Mouse (Mus musculus): ENCODE data around the gene Npas1. TPM values are rescaled to one million over a fixed set of nuclear protein-coding genes. Genes with fewer than 3 reads are reported as not detected.

The Npas1 gene
- total and polyA plus RNA-seq, 2 experiments from 2014 or later: 9.4 to 9.5 TPM

GRCm38 (mm10) chr7:16451656-16452055, 25.9 kb downstream of the Npas1 start:
- 85% methylated on average over 6 of the region's 6 CpGs for WGBS
- no peak for DNase-seq (ENCODE audit: low spot score)
- no peaks in the 10 kb centered on the region for H3K9me3 ChIP-seq (ENCODE audit: low read length)
- H3K27me3 ChIP-seq (ENCODE audit: insufficient read depth, low read length): no peaks in the 10 kb centered on the region
- TF ChIP-seq CTCF (IDR thresholded peaks at IDR 0.05): no peak
- no peak overlapping the region for H3K4me3 ChIP-seq (ENCODE audit: low read depth, low read length)
- peaks cover 5% of the 10 kb centered on the region; the same call in 1 of the 2 replicates for H3K4me1 ChIP-seq (ENCODE audit: insufficient read depth, low read length)
- H3K27ac ChIP-seq (ENCODE audit: low read depth, low read length): no peak overlapping the region
- H3K36me3 ChIP-seq (ENCODE audit: insufficient read depth, low read length): peaks cover 3% of the 10 kb centered on the region; the same call in 1 of the 2 replicates
- H3K9ac ChIP-seq (replicated peaks; ENCODE audit: low read length, poor library complexity, severe bottlenecking): no peak overlapping the region
- ATAC-seq (ENCODE audit: low FRiP score): no peak
- no peak overlapping the region for H3K4me2 ChIP-seq (ENCODE audit: low read depth, low read length, poor library complexity, severe bottlenecking)

GRCm38 (mm10) chr7:16441241-16441640, 36.3 kb downstream of the Npas1 start:
- TF ChIP-seq CTCF (IDR thresholded peaks at IDR 0.05): peak; percentile 27
- Histone ChIP-seq H3K27ac (ENCODE audit: low read depth, low read length) (no peak overlapping the region), H3K27me3 (ENCODE audit: insufficient read depth, low read length) (no peaks in the 10 kb centered on the region), H3K4me3 (ENCODE audit: low read depth, low read length) (no peak overlapping the region), H3K9me3 (ENCODE audit: low read length) (no peaks in the 10 kb centered on the region), H3K4me2 (ENCODE audit: low read depth, low read length, poor library complexity, severe bottlenecking) (no peak overlapping the region), H3K36me3 (ENCODE audit: insufficient read depth, low read length) (peaks cover 7% of the 10 kb centered on the region), H3K4me1 (ENCODE audit: insufficient read depth, low read length) (no peaks in the 10 kb centered on the region), H3K9ac (replicated peaks; ENCODE audit: low read length, poor library complexity, severe bottlenecking) (no peak overlapping the region)
- DNase-seq (ENCODE audit: low spot score) (no peak), ATAC-seq (ENCODE audit: low FRiP score) (no peak)

DNA sequence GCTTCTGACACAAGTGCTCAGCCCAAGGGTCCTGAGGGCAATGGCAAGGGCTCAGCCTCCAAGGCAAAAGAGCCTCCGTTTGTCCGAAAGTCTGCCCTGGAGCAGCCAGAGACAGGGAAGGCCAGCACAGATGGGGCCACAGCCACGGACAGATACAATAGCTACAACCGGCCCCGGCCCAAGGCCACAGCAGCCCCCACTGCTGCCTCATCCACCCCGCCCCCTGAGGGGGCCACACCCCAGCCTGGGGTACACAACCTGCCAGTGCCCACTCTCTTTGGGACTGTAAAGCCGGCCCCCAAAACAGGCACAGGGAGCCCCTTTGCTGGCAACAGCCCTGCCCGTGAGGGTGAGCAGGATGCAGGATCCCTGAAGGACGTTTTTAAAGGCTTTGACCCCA, 42.4 kb downstream of the Npas1 start:
- Histone ChIP-seq H3K36me3 (ENCODE audit: insufficient read depth, low read length) (peaks cover 67% of the 10 kb centered on the region), H3K27me3 (ENCODE audit: insufficient read depth, low read length) (no peaks in the 10 kb centered on the region), H3K27ac (ENCODE audit: low read depth, low read length) (no peak overlapping the region), H3K9ac (replicated peaks; ENCODE audit: low read length, poor library complexity, severe bottlenecking) (no peak overlapping the region), H3K4me2 (ENCODE audit: low read depth, low read length, poor library complexity, severe bottlenecking) (no peak overlapping the region), H3K4me3 (ENCODE audit: low read depth, low read length) (no peak overlapping the region), H3K4me1 (ENCODE audit: insufficient read depth, low read length) (no peaks in the 10 kb centered on the region), H3K9me3 (ENCODE audit: low read length) (no peaks in the 10 kb centered on the region)
- no peak for TF ChIP-seq CTCF (IDR thresholded peaks at IDR 0.05)
- ATAC-seq (ENCODE audit: low FRiP score): no peak; the same call in 1 of the 2 replicates
- no peak for DNase-seq (ENCODE audit: low spot score)
- 91% methylated on average over 9 of the region's 9 CpGs for WGBS

DNA sequence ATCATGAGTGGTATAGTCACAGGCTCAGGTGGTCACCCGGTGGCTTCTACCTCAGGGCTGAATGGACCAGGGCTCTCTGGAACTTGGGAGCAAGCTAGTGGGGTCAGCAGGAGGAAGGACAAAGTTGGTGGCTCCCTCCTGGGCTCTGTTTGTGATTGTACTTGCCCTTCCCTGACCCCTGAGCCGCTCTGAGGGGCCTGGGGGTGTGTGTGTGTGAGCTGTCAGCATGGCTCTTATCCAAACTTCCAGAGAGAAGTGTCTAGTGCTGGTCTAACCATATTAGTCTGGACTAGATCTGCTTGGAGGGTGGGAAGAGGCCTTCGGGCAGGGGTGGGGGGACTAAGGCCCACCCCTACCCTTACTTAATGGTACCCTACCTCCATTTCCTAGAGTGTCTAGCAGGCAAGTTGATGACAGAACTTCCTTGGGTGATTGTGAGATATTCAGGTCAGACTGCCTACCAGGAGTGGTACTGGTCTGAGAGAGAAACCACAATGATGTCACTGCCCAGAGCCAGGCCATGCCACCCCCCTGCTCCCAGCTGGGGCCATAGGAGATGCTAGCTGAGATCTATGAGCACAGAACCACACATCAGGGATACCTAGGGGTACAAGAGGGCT, 44.1 kb downstream of the Npas1 start:
- Histone ChIP-seq H3K27ac (ENCODE audit: low read depth, low read length) (no peak overlapping the region), H3K9ac (replicated peaks; ENCODE audit: low read length, poor library complexity, severe bottlenecking) (no peak overlapping the region), H3K36me3 (ENCODE audit: insufficient read depth, low read length) (peaks cover 83% of the 10 kb centered on the region), H3K9me3 (ENCODE audit: low read length) (no peaks in the 10 kb centered on the region), H3K4me2 (ENCODE audit: low read depth, low read length, poor library complexity, severe bottlenecking) (no peak overlapping the region), H3K4me3 (ENCODE audit: low read depth, low read length) (no peak overlapping the region), H3K4me1 (ENCODE audit: insufficient read depth, low read length) (no peaks in the 10 kb centered on the region), H3K27me3 (ENCODE audit: insufficient read depth, low read length) (no peaks in the 10 kb centered on the region)
- no peak for TF ChIP-seq CTCF (IDR thresholded peaks at IDR 0.05)
- DNase-seq (ENCODE audit: low spot score) (no peak), ATAC-seq (ENCODE audit: low FRiP score) (no peak)
- WGBS: 86% methylated on average over 3 of the region's 3 CpGs

DNA sequence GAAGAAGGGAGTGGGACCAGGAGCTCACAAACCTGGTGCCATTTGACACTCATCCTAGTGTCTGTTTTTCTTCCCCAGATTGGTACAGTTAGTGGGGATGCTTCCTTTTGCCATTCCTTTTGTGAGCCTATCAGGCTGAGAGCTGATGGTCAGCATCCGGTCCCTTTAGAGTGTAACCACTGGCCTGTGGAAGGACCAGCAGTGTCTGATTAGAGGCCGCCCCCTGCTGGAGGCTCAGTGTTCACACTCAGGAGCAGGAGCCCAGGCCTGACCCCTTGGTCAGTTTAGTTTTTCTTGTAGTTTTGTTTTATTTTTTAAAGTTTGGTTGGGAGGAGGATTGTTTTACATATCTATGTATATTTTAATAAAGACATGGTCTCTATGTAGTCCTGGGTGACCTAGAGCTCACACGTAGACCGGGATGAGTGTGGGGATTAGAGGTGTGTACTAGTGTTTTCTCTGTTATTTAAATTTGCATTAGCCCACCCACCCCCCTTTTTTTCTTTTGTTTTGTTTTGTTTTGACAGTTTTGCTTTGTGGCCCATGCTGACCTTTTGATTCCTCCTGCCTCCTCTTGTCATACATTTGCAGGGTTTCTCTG, 51.3 kb downstream of the Npas1 start:
- no peak overlapping the region for H3K4me3 ChIP-seq (ENCODE audit: low read depth, low read length)
- H3K27me3 ChIP-seq (ENCODE audit: insufficient read depth, low read length): no peaks in the 10 kb centered on the region
- no peak overlapping the region for H3K27ac ChIP-seq (ENCODE audit: low read depth, low read length)
- H3K4me1 ChIP-seq (ENCODE audit: insufficient read depth, low read length): no peaks in the 10 kb centered on the region
- WGBS: 53% methylated on average over 4 of the region's 4 CpGs
- no peak overlapping the region for H3K4me2 ChIP-seq (ENCODE audit: low read depth, low read length, poor library complexity, severe bottlenecking)
- ATAC-seq (ENCODE audit: low FRiP score) (peak; percentile 73; the same call in 1 of the 2 replicates), DNase-seq (ENCODE audit: low spot score) (peak; percentile 74)
- H3K36me3 ChIP-seq (ENCODE audit: insufficient read depth, low read length): peaks cover 83% of the 10 kb centered on the region
- peak; percentile 80 for TF ChIP-seq CTCF (IDR thresholded peaks at IDR 0.05)
- H3K9me3 ChIP-seq (ENCODE audit: low read length): no peaks in the 10 kb centered on the region
- no peak overlapping the region for H3K9ac ChIP-seq (replicated peaks; ENCODE audit: low read length, poor library complexity, severe bottlenecking)

- TF ChIP-seq CTCF (IDR thresholded peaks at IDR 0.05): no peak
- Histone ChIP-seq H3K27ac (ENCODE audit: low read depth, low read length) (no peak overlapping the region), H3K9me3 (ENCODE audit: low read length) (no peaks in the 10 kb centered on the region), H3K4me1 (ENCODE audit: insufficient read depth, low read length) (no peaks in the 10 kb centered on the region), H3K36me3 (ENCODE audit: insufficient read depth, low read length) (peaks cover 83% of the 10 kb centered on the region), H3K4me3 (ENCODE audit: low read depth, low read length) (no peak overlapping the region), H3K27me3 (ENCODE audit: insufficient read depth, low read length) (no peaks in the 10 kb centered on the region), H3K9ac (replicated peaks; ENCODE audit: low read length, poor library complexity, severe bottlenecking) (no peak overlapping the region), H3K4me2 (ENCODE audit: low read depth, low read length, poor library complexity, severe bottlenecking) (no peak overlapping the region)
- 89% methylated on average over 10 of the region's 10 CpGs for WGBS
- ATAC-seq (ENCODE audit: low FRiP score) (no peak), DNase-seq (ENCODE audit: low spot score) (no peak)
Measured at GRCm38 (mm10) chr7:16425721-16426120, 51.8 kb downstream of the Npas1 start.

Measured in midbrain, postnatal 0 days (tissue).